Mouse (Mus musculus): ENCODE measurements at regions not wholly inside any gene's neighbourhood (a gene's known extent, or its start where the extent isn't known, plus 50 kb on each side); places are given as distances from the start of the nearest gene placed in this dataset.
"Not testable (repeated sequence)": the region's sequence is repeated elsewhere in the genome, so short reads cannot be mapped to it uniquely, and the experiment has no call there.

DNA sequence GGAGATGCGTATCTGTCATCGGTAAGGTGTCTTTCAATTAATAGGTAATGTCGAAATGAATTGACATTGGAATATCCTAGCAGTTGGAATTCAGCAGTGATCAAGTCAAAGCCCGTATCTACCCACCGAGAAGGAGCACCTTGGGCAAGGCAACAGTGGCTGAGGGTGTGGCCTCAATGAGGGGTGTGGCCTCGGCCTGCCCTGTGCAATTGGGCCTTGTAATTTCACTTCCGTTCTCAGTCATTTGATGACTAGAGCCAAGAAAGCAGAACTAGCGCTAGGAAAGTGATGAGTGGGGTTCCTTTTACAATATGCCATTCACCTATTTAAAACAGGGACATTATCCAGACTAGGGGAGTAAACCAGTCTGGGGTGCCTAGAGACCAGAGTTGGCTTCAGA, 77.6 kb downstream of the Elovl4 start:
- ATAC-seq = no peak
- H3K27ac ChIP-seq (ENCODE audit: low read length) = no peak overlapping the region
- 88% methylated on average over 8 of the region's 8 CpGs for WGBS
- H3K4me1 ChIP-seq (ENCODE audit: control insufficient read depth, insufficient read depth, low read length) = no peaks in the 10 kb centered on the region; the same call in 1 of the 2 replicates
- H3K36me3 ChIP-seq (ENCODE audit: control insufficient read depth, insufficient read depth, low read length) = no peaks in the 10 kb centered on the region
- H3K27me3 ChIP-seq (ENCODE audit: control insufficient read depth, insufficient read depth, low read depth, low read length) = no peaks in the 10 kb centered on the region
- no peak overlapping the region for H3K4me3 ChIP-seq (ENCODE audit: low read depth, low read length)
- H3K4me2 ChIP-seq (ENCODE audit: low read length) = no peak overlapping the region
- H3K9me3 ChIP-seq (replicated peaks; ENCODE audit: control insufficient read depth, low read length, poor library complexity, severe bottlenecking) = no peaks in the 10 kb centered on the region
- H3K9ac ChIP-seq (ENCODE audit: low read depth, low read length) = no peak overlapping the region

DNA sequence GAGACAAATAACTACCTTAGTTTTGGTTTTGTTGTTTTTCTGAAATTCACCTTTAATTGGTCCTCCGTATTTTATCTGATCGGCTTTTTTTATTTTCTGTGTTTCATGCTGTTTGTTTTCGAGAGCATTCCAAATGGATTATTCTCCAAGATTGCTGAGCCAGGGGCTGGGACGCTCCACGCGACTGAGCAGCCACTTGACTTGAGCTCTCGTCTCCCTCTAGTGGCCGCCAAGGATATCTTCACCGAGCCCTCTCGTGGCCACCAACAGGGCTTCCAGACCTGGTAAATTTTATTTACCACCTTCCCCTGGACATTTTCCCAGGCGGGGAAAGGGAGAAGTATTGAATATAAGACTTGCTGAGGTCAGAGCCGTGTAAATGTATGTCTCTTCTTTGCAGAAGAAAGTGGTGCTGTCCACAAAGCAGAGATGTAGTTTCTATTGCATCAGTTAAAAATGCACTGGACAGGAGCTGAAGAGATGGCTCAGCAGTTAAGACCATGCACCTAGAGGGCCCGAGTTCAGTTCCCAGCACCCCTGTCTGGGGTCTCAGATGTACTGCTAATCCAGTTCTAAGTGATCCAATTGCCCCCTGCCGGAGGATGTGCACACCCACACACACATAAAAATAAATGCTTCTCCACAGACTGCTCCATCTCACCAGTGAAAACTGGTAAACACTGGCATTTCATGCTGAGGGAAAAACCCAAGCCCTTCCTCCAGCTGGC, 78.5 kb downstream of the Elovl4 start:
- no peak overlapping the region for H3K27ac ChIP-seq (ENCODE audit: low read length)
- H3K4me3 ChIP-seq (ENCODE audit: low read depth, low read length) = peak overlapping the region; percentile 30
- H3K9ac ChIP-seq (ENCODE audit: low read depth, low read length) = no peak overlapping the region
- no peaks in the 10 kb centered on the region for H3K36me3 ChIP-seq (ENCODE audit: control insufficient read depth, insufficient read depth, low read length)
- H3K4me1 ChIP-seq (ENCODE audit: control insufficient read depth, insufficient read depth, low read length) = no peaks in the 10 kb centered on the region; the same call in 1 of the 2 replicates
- H3K9me3 ChIP-seq (replicated peaks; ENCODE audit: control insufficient read depth, low read length, poor library complexity, severe bottlenecking) = no peaks in the 10 kb centered on the region
- 11% methylated on average over 14 of the region's 14 CpGs for WGBS
- peak overlapping the region; percentile 59 for H3K4me2 ChIP-seq (ENCODE audit: low read length)
- peak; percentile 87 for ATAC-seq
- no peaks in the 10 kb centered on the region for H3K27me3 ChIP-seq (ENCODE audit: control insufficient read depth, insufficient read depth, low read depth, low read length)

DNA sequence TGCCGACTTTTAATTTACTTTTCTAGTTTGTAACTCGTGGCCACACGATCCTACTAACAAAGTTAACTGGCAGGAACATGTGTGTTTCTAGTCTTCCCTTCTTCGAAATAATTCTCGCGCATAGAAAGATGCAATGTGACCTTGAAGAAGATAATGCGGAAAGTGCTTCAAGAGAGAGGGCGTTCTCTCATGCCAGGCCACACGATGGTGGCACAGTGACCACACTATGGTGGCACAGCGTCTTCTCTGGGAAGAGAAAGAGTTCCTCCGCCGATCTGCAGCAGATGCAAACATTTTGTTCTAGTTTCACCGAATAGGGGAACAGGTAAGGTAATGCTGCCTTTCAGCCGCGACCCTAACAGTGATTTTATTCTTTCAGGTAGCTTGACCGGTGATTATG, 79.1 kb downstream of the Elovl4 start:
- Histone ChIP-seq H3K4me3 (ENCODE audit: low read depth, low read length) (peak overlapping the region; percentile 30), H3K9me3 (replicated peaks; ENCODE audit: control insufficient read depth, low read length, poor library complexity, severe bottlenecking) (no peaks in the 10 kb centered on the region), H3K27me3 (ENCODE audit: control insufficient read depth, insufficient read depth, low read depth, low read length) (no peaks in the 10 kb centered on the region), H3K4me2 (ENCODE audit: low read length) (peak overlapping the region; percentile 59), H3K9ac (ENCODE audit: low read depth, low read length) (no peak overlapping the region), H3K4me1 (ENCODE audit: control insufficient read depth, insufficient read depth, low read length) (no peaks in the 10 kb centered on the region; the same call in 1 of the 2 replicates), H3K36me3 (ENCODE audit: control insufficient read depth, insufficient read depth, low read length) (no peaks in the 10 kb centered on the region), H3K27ac (ENCODE audit: low read length) (no peak overlapping the region)
- peak; percentile 19; the same call in 1 of the 2 replicates for ATAC-seq
- WGBS = 53% methylated on average over 16 of the region's 16 CpGs

DNA sequence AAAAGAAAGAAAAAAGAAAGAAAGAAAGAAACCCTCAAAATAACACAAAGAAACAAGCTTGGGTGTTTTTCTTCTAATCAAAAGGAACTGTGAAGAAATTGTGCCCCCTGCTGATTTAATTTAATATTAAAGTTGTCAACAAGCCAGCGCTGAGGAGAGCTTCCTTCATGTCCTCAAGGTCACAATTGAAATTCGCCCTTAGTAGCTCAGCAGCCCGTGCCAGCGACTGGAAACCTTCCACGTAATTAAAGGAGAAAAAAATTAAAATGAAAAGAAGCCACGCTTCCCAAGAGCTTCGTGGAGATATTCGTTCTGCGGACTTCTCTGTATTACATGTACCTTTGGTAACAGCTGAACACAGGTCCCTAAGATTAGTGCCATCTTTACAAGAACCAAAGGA, 80.0 kb downstream of the Elovl4 start:
- peak overlapping the region; percentile 25; the same call in 1 of the 2 replicates for H3K4me2 ChIP-seq (ENCODE audit: low read length)
- H3K27ac ChIP-seq (ENCODE audit: low read length) = no peak overlapping the region
- no peaks in the 10 kb centered on the region; the same call in 1 of the 2 replicates for H3K4me1 ChIP-seq (ENCODE audit: control insufficient read depth, insufficient read depth, low read length)
- 22% methylated on average over 9 of the region's 9 CpGs for WGBS
- H3K9ac ChIP-seq (ENCODE audit: low read depth, low read length) = no peak overlapping the region
- H3K4me3 ChIP-seq (ENCODE audit: low read depth, low read length) = no peak overlapping the region
- ATAC-seq = no peak
- no peaks in the 10 kb centered on the region for H3K9me3 ChIP-seq (replicated peaks; ENCODE audit: control insufficient read depth, low read length, poor library complexity, severe bottlenecking)
- no peaks in the 10 kb centered on the region for H3K27me3 ChIP-seq (ENCODE audit: control insufficient read depth, insufficient read depth, low read depth, low read length)
- no peaks in the 10 kb centered on the region for H3K36me3 ChIP-seq (ENCODE audit: control insufficient read depth, insufficient read depth, low read length)

DNA sequence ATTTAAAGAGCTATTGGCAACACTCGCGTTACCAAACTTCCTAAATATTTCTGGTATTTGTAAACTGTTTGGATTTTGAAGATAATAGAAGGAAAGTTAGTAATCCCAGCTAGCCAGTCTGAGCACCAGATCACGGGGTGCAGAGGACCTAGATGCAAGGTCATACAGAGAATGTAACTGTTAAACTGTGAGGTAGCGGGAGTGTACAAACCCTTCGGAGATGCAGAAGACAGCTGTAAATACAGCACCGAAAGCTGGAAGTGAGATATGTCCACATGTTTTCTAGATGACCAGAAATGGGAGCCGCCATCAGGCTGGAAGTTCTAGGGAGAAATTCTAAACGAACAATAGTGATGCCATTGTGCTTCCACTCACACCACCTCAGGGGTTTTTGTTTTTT, 80.5 kb downstream of the Elovl4 start:
- ATAC-seq = no peak
- WGBS = 83% methylated on average over 8 of the region's 8 CpGs
- Histone ChIP-seq H3K27me3 (ENCODE audit: control insufficient read depth, insufficient read depth, low read depth, low read length) (no peaks in the 10 kb centered on the region), H3K9me3 (replicated peaks; ENCODE audit: control insufficient read depth, low read length, poor library complexity, severe bottlenecking) (no peaks in the 10 kb centered on the region), H3K4me1 (ENCODE audit: control insufficient read depth, insufficient read depth, low read length) (no peaks in the 10 kb centered on the region; the same call in 1 of the 2 replicates), H3K4me3 (ENCODE audit: low read depth, low read length) (no peak overlapping the region), H3K36me3 (ENCODE audit: control insufficient read depth, insufficient read depth, low read length) (no peaks in the 10 kb centered on the region), H3K27ac (ENCODE audit: low read length) (no peak overlapping the region), H3K4me2 (ENCODE audit: low read length) (no peak overlapping the region), H3K9ac (ENCODE audit: low read depth, low read length) (no peak overlapping the region)

DNA sequence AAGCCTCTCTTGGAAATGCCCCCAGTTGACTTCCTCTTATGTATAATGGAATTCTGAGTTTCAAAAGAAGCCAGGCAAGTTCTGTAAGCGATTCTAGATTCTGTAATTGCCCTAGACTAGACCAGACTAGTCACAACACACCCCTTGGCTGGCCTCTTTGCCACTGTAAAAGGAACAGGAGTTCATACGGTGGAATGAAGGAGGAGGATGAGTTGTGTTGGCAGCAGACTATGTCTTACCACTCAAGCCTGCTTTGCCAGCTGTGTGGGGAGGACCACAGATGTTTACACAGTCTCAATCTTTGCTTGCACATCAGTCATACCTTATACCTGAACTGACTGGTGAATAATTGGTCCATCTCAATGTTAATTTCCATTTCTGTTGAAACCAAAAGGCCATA, 85.1 kb downstream of the Elovl4 start:
- Histone ChIP-seq H3K4me1 (ENCODE audit: control insufficient read depth, insufficient read depth, low read length) (no peaks in the 10 kb centered on the region; the same call in 1 of the 2 replicates), H3K4me3 (ENCODE audit: low read depth, low read length) (no peak overlapping the region), H3K36me3 (ENCODE audit: control insufficient read depth, insufficient read depth, low read length) (no peaks in the 10 kb centered on the region), H3K9ac (ENCODE audit: low read depth, low read length) (no peak overlapping the region), H3K4me2 (ENCODE audit: low read length) (no peak overlapping the region), H3K27me3 (ENCODE audit: control insufficient read depth, insufficient read depth, low read depth, low read length) (no peaks in the 10 kb centered on the region), H3K27ac (ENCODE audit: low read length) (no peak overlapping the region), H3K9me3 (replicated peaks; ENCODE audit: control insufficient read depth, low read length, poor library complexity, severe bottlenecking) (no peaks in the 10 kb centered on the region)
- no peak for ATAC-seq
- WGBS = 65% methylated on average over 2 of the region's 2 CpGs

DNA sequence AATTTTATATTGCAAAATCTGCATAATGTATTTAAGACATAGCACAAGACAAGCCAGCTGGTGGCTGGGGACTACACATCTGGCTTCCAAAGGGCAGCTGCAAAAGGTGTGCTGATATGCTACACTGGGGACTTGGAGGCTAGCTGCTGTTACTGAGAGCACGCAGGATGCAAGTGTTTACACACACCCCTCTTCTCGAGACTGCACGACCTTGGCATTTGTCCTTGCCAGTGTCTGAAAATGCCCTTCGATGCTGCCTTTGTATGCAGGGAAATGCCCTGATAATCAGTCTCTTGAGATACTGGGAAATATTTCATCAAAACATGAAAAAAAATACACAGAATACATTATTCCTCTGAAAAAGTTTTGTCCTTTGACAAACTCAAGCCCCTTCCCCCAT, 86.3 kb downstream of the Elovl4 start:
- no peaks in the 10 kb centered on the region for H3K9me3 ChIP-seq (replicated peaks; ENCODE audit: control insufficient read depth, low read length, poor library complexity, severe bottlenecking)
- no peak overlapping the region for H3K27ac ChIP-seq (ENCODE audit: low read length)
- no peaks in the 10 kb centered on the region for H3K36me3 ChIP-seq (ENCODE audit: control insufficient read depth, insufficient read depth, low read length)
- no peaks in the 10 kb centered on the region for H3K27me3 ChIP-seq (ENCODE audit: control insufficient read depth, insufficient read depth, low read depth, low read length)
- no peaks in the 10 kb centered on the region for H3K4me1 ChIP-seq (ENCODE audit: control insufficient read depth, insufficient read depth, low read length)
- no peak overlapping the region for H3K9ac ChIP-seq (ENCODE audit: low read depth, low read length)
- no peak for ATAC-seq
- H3K4me2 ChIP-seq (ENCODE audit: low read length) = no peak overlapping the region
- WGBS = 74% methylated on average over 4 of the region's 4 CpGs
- no peak overlapping the region for H3K4me3 ChIP-seq (ENCODE audit: low read depth, low read length)

DNA sequence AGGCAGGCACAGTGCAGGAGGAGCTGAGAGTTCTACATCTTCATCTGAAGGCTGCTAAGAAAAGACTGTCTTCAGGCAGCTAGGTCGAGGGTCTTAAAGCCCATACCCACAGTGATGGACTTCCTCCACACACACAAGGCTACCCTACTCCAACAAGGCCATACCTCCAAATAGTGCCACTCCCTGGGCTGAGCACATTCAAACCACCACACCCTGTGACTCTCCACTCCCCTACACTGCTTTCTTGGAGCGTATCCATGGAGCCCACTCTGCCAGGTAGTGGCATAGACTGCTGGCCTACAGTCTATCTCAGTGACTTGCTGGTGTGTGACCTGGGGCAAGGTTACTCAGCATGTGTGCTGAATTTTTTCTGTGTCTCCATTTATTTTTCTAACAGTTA, 88.0 kb downstream of the Elovl4 start:
- not testable (repeated sequence) for ATAC-seq; H3K9ac ChIP-seq (ENCODE audit: low read depth, low read length); H3K4me1 ChIP-seq (ENCODE audit: control insufficient read depth, insufficient read depth, low read length); H3K27ac ChIP-seq (ENCODE audit: low read length); H3K27me3 ChIP-seq (ENCODE audit: control insufficient read depth, insufficient read depth, low read depth, low read length); H3K4me3 ChIP-seq (ENCODE audit: low read depth, low read length); H3K4me2 ChIP-seq (ENCODE audit: low read length); H3K36me3 ChIP-seq (ENCODE audit: control insufficient read depth, insufficient read depth, low read length); H3K9me3 ChIP-seq (replicated peaks; ENCODE audit: control insufficient read depth, low read length, poor library complexity, severe bottlenecking)
- WGBS = 86% methylated on average over 2 of the region's 2 CpGs

DNA sequence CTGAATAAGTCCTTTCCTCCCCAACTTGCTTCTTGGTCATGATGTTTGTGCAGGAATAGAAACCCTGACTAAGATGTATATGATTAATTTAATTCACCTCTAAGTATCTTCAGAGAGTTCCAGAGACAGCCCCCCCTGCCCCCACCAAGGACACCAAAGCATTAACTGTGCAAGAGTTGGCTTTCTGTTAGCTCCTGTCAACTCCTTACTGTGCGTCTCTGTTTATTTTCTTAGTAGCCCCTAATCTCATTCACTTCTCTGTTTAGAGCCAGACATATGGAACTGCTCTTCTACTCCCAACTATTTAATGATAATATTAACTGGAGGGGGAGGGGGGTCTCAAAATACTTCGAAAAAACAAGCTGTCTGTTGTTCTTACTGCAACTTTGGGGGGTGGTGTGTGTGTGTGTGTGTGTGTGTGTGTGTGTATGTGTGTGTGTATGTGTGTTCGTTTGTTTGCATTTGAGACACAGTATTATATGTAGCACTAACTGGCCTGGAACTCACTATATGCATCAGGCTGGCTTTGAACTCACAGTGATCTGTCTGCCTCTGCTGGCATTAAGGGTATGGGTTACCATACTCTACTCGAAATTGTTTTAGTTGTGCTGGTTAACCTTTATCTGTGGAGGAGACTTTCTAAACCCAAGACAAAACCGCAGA, 89.8 kb downstream of the Elovl4 start:
- WGBS = 71% methylated on average over 5 of the region's 5 CpGs
- Histone ChIP-seq H3K27ac (ENCODE audit: low read length) (no peak overlapping the region), H3K4me3 (ENCODE audit: low read depth, low read length) (no peak overlapping the region), H3K9me3 (replicated peaks; ENCODE audit: control insufficient read depth, low read length, poor library complexity, severe bottlenecking) (no peaks in the 10 kb centered on the region), H3K4me1 (ENCODE audit: control insufficient read depth, insufficient read depth, low read length) (no peaks in the 10 kb centered on the region), H3K9ac (ENCODE audit: low read depth, low read length) (no peak overlapping the region), H3K27me3 (ENCODE audit: control insufficient read depth, insufficient read depth, low read depth, low read length) (no peaks in the 10 kb centered on the region), H3K4me2 (ENCODE audit: low read length) (no peak overlapping the region), H3K36me3 (ENCODE audit: control insufficient read depth, insufficient read depth, low read length) (no peaks in the 10 kb centered on the region)
- no peak for ATAC-seq
